Mouse (Mus musculus): ENCODE results near the gene Creb3l1. TPM values are rescaled to one million over a fixed set of nuclear protein-coding genes. Genes with fewer than 3 reads are reported as not detected.

Creb3l1 gene
- total and polyA plus RNA-seq, 3 experiments = 3.8 to 5.8 (median 4.5) TPM

- H3K4me1 ChIP-seq (ENCODE audit: control insufficient read depth, insufficient read depth, low read length) = peaks cover 44% of the 10 kb centered on the region
- H3K27me3 ChIP-seq (ENCODE audit: control insufficient read depth, insufficient read depth, low read length) = no peaks in the 10 kb centered on the region
- peaks cover 14% of the 10 kb centered on the region for H3K36me3 ChIP-seq (ENCODE audit: control insufficient read depth, insufficient read depth, low read length)
- DNase-seq = peak; percentile 65 to 76
- peaks cover 11% of the 10 kb centered on the region for H3K79me2 ChIP-seq (replicated peaks; ENCODE audit: control insufficient read depth, insufficient read depth, low read length)
- peak overlapping the region; percentile 85 for H3K27ac ChIP-seq
- peak overlapping the region; percentile 50 for H3K4me3 ChIP-seq
- 10% methylated on average over 15 of the region's 15 CpGs for WGBS
- peak overlapping the region; percentile 79 for H3K9ac ChIP-seq (ENCODE audit: low read depth, low read length)
- TF ChIP-seq POLR2A (IDR thresholded peaks at IDR 0.05; ENCODE audit: insufficient read depth, low read depth, low read length) = 0 out of 2 replicates have a peak, but pooled peaks have one; percentile 25
- TF ChIP-seq EP300 (IDR thresholded peaks at IDR 0.05; ENCODE audit: insufficient read depth, low read depth, low read length) = no peak
- intact Hi-C loops (cut with DNase I) = no loop called here
Observed at GRCm38 (mm10) chr2:91950275-91951085, 73.8 kb downstream of the Creb3l1 start.

DNA sequence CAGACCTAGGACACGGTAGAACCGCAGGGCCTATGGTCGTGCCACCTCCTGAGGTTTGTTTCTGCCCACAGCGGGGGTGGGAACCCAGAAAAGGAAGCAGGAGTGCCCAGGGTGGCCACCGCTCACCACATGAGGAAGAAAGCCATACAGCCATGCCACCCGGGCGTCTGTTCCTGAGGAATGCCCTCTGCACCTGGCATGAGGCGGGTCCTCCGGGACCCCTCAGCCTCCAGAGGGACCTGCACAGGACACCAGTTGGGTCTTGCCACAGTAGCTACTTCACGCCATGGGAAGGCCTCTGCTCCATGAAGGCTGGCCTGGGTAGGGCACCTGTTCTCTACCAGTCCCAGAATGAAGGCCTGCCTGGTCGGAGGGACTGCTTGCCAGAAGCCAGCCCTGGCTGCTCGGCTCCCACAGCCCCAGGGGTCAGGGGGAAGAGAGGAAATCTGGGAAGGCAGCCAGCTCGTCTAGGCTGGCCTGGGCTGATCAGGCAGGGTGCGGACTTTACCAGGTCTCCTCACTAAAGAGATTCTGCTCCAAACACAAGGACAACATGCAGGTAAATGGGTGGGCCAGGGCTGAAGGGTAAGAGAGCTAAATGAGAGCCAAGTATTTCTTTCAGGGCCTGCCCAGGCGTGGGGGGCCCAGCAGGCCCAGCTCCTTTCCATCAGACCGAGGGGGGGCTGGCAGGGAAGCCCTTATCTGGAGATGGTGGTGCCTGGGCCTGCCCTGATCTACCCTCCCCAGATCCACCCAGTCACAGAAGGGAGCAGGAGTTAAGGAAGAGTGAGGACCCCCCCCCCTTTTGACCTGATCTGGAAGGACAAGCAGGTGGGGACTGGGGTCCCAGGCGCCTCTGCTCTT is 74.7 kb downstream of the Creb3l1 start:
- Histone ChIP-seq H3K36me3 (ENCODE audit: control insufficient read depth, insufficient read depth, low read length) (peaks cover 12% of the 10 kb centered on the region), H3K27me3 (ENCODE audit: control insufficient read depth, insufficient read depth, low read length) (no peaks in the 10 kb centered on the region), H3K9ac (ENCODE audit: low read depth, low read length) (peak overlapping the region; percentile 79), H3K4me3 (peak overlapping the region; percentile 50), H3K4me1 (ENCODE audit: control insufficient read depth, insufficient read depth, low read length) (peaks cover 39% of the 10 kb centered on the region), H3K79me2 (replicated peaks; ENCODE audit: control insufficient read depth, insufficient read depth, low read length) (peaks cover 13% of the 10 kb centered on the region), H3K27ac (peak overlapping the region; percentile 85)
- TF ChIP-seq CTCF (IDR thresholded peaks at IDR 0.05) (no peak), EP300 (IDR thresholded peaks at IDR 0.05; ENCODE audit: insufficient read depth, low read depth, low read length) (no peak), POLR2A (IDR thresholded peaks at IDR 0.05; ENCODE audit: insufficient read depth, low read depth, low read length) (no peak)
- intact Hi-C loops (cut with DNase I) = no loop called here
- WGBS = 32% methylated on average over 17 of the region's 17 CpGs
- peak; percentile 66 to 76 for DNase-seq

DNA sequence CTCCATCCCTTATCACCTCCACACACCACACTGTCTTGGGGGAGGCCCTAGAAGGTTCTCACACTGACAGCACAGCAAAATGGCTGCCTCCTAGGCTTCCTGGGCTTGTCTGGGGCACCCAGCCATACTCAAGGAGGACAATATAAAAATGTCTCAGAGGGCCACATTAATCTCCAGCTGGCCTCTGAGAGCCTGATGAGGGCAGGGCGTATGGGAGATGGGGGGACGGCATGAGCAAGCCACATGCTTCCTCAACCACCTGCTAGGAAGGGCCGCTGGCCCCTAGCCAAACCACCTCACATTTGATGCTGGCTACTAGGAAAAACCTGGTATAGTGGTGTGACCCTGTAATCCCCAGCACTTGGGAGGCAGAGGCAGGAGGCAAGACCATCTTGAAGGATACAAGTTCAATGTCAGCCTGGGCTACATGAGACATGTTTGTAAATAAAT is 75.5 kb downstream of the Creb3l1 start:
- intact Hi-C loops (cut with DNase I) = no loop called here
- peak overlapping the region; percentile 85 for H3K27ac ChIP-seq
- no peaks in the 10 kb centered on the region for H3K27me3 ChIP-seq (ENCODE audit: control insufficient read depth, insufficient read depth, low read length)
- DNase-seq = peak in 1 of 2 experiments; percentile 19
- no peak overlapping the region; the same call in 1 of the 2 replicates for H3K4me3 ChIP-seq
- WGBS = 34% methylated on average over 3 of the region's 3 CpGs
- no peak overlapping the region for H3K9ac ChIP-seq (ENCODE audit: low read depth, low read length)
- peaks cover 37% of the 10 kb centered on the region for H3K4me1 ChIP-seq (ENCODE audit: control insufficient read depth, insufficient read depth, low read length)
- H3K36me3 ChIP-seq (ENCODE audit: control insufficient read depth, insufficient read depth, low read length) = peaks cover 8% of the 10 kb centered on the region
- no peak for TF ChIP-seq EP300 (IDR thresholded peaks at IDR 0.05; ENCODE audit: insufficient read depth, low read depth, low read length)
- TF ChIP-seq POLR2A (IDR thresholded peaks at IDR 0.05; ENCODE audit: insufficient read depth, low read depth, low read length) = no peak
- TF ChIP-seq CTCF (IDR thresholded peaks at IDR 0.05) = no peak
- peaks cover 14% of the 10 kb centered on the region for H3K79me2 ChIP-seq (replicated peaks; ENCODE audit: control insufficient read depth, insufficient read depth, low read length)

DNA sequence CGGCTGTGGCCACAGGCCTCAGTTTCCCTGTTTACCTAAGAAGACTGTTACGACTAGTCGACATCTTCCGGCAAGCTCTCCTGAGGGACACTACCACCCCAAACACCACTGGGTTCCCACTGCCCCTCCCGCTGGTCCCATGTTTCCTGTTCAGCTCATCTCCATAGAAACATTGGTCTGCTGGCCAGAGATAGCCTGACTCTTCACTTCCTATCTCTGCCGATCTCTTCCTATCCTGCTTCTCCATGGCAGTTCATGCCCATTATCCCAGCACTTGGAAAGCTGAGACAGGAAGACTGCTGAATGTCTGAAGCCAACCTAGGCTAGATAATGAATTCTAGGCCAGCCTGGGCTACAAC is 76.2 kb downstream of the Creb3l1 start:
- peak; percentile 61 to 68 for DNase-seq
- Histone ChIP-seq H3K27ac (peak overlapping the region; percentile 85), H3K27me3 (ENCODE audit: control insufficient read depth, insufficient read depth, low read length) (no peaks in the 10 kb centered on the region), H3K4me3 (peak overlapping the region; percentile 34; the same call in 1 of the 2 replicates), H3K4me1 (ENCODE audit: control insufficient read depth, insufficient read depth, low read length) (peaks cover 34% of the 10 kb centered on the region), H3K79me2 (replicated peaks; ENCODE audit: control insufficient read depth, insufficient read depth, low read length) (peaks cover 15% of the 10 kb centered on the region), H3K9ac (ENCODE audit: low read depth, low read length) (peak overlapping the region; percentile 3), H3K36me3 (ENCODE audit: control insufficient read depth, insufficient read depth, low read length) (peaks cover 8% of the 10 kb centered on the region)
- 26% methylated on average over 6 of the region's 6 CpGs for WGBS
- intact Hi-C loops (cut with DNase I) = no loop called here
- TF ChIP-seq EP300 (IDR thresholded peaks at IDR 0.05; ENCODE audit: insufficient read depth, low read depth, low read length) (no peak), CTCF (IDR thresholded peaks at IDR 0.05) (no peak), POLR2A (IDR thresholded peaks at IDR 0.05; ENCODE audit: insufficient read depth, low read depth, low read length) (no peak)

DNA sequence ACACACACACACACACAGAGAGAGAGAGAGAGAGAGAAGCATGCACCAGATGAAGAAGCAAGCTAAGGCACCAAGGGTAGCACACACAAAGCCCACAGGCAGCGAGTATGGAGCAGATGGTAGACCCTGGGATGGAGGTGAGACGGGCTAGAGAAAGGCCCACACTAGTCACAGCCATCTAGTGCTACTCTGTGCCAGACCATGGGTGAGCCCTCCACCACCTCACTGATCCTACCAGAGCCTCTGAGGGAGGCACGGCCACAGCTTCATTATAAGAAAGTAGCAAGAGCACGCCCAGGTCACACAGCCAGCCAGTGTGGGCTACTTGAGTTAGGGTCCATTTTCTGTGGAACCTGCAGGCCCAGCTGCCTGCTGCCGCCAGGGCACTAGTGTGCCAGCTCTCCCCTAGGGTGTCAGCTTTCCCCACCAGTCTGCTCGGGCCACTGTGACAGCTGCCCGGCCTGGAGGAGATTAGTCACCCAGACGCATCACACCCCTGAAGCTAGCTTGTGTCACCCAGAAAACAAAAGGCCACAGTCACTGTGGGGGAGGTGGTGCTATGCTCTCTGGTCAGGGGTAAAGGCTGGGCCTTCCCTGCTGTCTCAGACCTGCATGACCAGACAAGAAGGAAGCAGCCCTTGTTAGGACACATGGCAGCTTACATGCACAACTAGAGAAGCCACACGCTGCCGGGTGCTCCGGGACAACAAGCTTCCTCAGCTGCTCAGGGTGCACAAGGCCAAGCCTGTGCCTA is 76.7 kb downstream of the Creb3l1 start:
- 26% methylated on average over 11 of the region's 11 CpGs for WGBS
- H3K4me1 ChIP-seq (ENCODE audit: control insufficient read depth, insufficient read depth, low read length) = peaks cover 32% of the 10 kb centered on the region

More for the DNA sequence above, 76.7 kb downstream of the Creb3l1 start:
- peak overlapping the region; percentile 3 for H3K9ac ChIP-seq (ENCODE audit: low read depth, low read length)
- H3K27me3 ChIP-seq (ENCODE audit: control insufficient read depth, insufficient read depth, low read length) = no peaks in the 10 kb centered on the region
- intact Hi-C loops (cut with DNase I) = no loop called here
- peak overlapping the region; percentile 85 for H3K27ac ChIP-seq
- peaks cover 15% of the 10 kb centered on the region for H3K79me2 ChIP-seq (replicated peaks; ENCODE audit: control insufficient read depth, insufficient read depth, low read length)
- peak overlapping the region; percentile 34; the same call in 1 of the 2 replicates for H3K4me3 ChIP-seq
- peak in 1 of 2 experiments; percentile 53 for DNase-seq
- H3K36me3 ChIP-seq (ENCODE audit: control insufficient read depth, insufficient read depth, low read length) = peaks cover 8% of the 10 kb centered on the region
- TF ChIP-seq CTCF (IDR thresholded peaks at IDR 0.05) = 0 out of 2 replicates have a peak, but pooled peaks have one; percentile 23
- TF ChIP-seq POLR2A (IDR thresholded peaks at IDR 0.05; ENCODE audit: insufficient read depth, low read depth, low read length) = no peak
- 0 out of 2 replicates have a peak, but pooled peaks have one; percentile 11 for TF ChIP-seq EP300 (IDR thresholded peaks at IDR 0.05; ENCODE audit: insufficient read depth, low read depth, low read length)

Measured in heart, adult 2 months (tissue).